Mouse (Mus musculus): ENCODE results near the gene Rnf214. TPM values are rescaled to one million over a fixed set of nuclear protein-coding genes. Genes with fewer than 3 reads are reported as not detected.

The Rnf214 gene
- total and polyA plus RNA-seq, 3 experiments, result 12.5 to 37.1 (median 31.8) TPM

- H3K4me1 ChIP-seq (ENCODE audit: control insufficient read depth, insufficient read depth, low read length), result no peaks in the 10 kb centered on the region
- H3K9ac ChIP-seq (ENCODE audit: low read depth, low read length), result no peak overlapping the region
- H3K27ac ChIP-seq, result no peak overlapping the region
- 91% methylated on average over 3 of the region's 3 CpGs for WGBS
- no peaks in the 10 kb centered on the region for H3K79me2 ChIP-seq (replicated peaks; ENCODE audit: control insufficient read depth, insufficient read depth, low read length)
- H3K4me3 ChIP-seq, result no peak overlapping the region
- H3K36me3 ChIP-seq (ENCODE audit: control insufficient read depth, insufficient read depth, low read length), result no peaks in the 10 kb centered on the region; the same call in 1 of the 2 replicates
- no peak for TF ChIP-seq CTCF (IDR thresholded peaks at IDR 0.05)
- TF ChIP-seq POLR2A (IDR thresholded peaks at IDR 0.05; ENCODE audit: insufficient read depth, low read depth, low read length), result no peak
- no peak for TF ChIP-seq EP300 (IDR thresholded peaks at IDR 0.05; ENCODE audit: insufficient read depth, low read depth, low read length)
- intact Hi-C loops (cut with DNase I), result no loop called here
- no peaks in the 10 kb centered on the region for H3K27me3 ChIP-seq (ENCODE audit: control insufficient read depth, insufficient read depth, low read length)
- no peak for DNase-seq
These were observed 36.4 kb downstream of the Rnf214 start for GRCm38 (mm10) chr9:45870265-45870664.

GRCm38 (mm10) chr9:45869181-45869580, 37.5 kb downstream of the Rnf214 start:
- Histone ChIP-seq H3K27me3 (ENCODE audit: control insufficient read depth, insufficient read depth, low read length) (no peaks in the 10 kb centered on the region), H3K4me3 (no peak overlapping the region), H3K27ac (no peak overlapping the region), H3K4me1 (ENCODE audit: control insufficient read depth, insufficient read depth, low read length) (no peaks in the 10 kb centered on the region), H3K36me3 (ENCODE audit: control insufficient read depth, insufficient read depth, low read length) (no peaks in the 10 kb centered on the region; the same call in 1 of the 2 replicates), H3K79me2 (replicated peaks; ENCODE audit: control insufficient read depth, insufficient read depth, low read length) (no peaks in the 10 kb centered on the region), H3K9ac (ENCODE audit: low read depth, low read length) (no peak overlapping the region)
- no peak for TF ChIP-seq POLR2A (IDR thresholded peaks at IDR 0.05; ENCODE audit: insufficient read depth, low read depth, low read length)
- no peak for TF ChIP-seq EP300 (IDR thresholded peaks at IDR 0.05; ENCODE audit: insufficient read depth, low read depth, low read length)
- no peak for TF ChIP-seq CTCF (IDR thresholded peaks at IDR 0.05)
- intact Hi-C loops (cut with DNase I), result no loop called here
- DNase-seq, result no peak
- WGBS, result 94% methylated on average over 3 of the region's 3 CpGs

- no peaks in the 10 kb centered on the region for H3K4me1 ChIP-seq (ENCODE audit: control insufficient read depth, insufficient read depth, low read length)
- H3K27ac ChIP-seq, result no peak overlapping the region
- no peak for TF ChIP-seq CTCF (IDR thresholded peaks at IDR 0.05)
- TF ChIP-seq EP300 (IDR thresholded peaks at IDR 0.05; ENCODE audit: insufficient read depth, low read depth, low read length), result no peak
- TF ChIP-seq POLR2A (IDR thresholded peaks at IDR 0.05; ENCODE audit: insufficient read depth, low read depth, low read length), result no peak
- no peak for DNase-seq
- no peaks in the 10 kb centered on the region for H3K27me3 ChIP-seq (ENCODE audit: control insufficient read depth, insufficient read depth, low read length)
- H3K4me3 ChIP-seq, result no peak overlapping the region
- H3K36me3 ChIP-seq (ENCODE audit: control insufficient read depth, insufficient read depth, low read length), result no peaks in the 10 kb centered on the region
- intact Hi-C loops (cut with DNase I), result no loop called here
- 89% methylated on average over 7 of the region's 7 CpGs for WGBS
- no peaks in the 10 kb centered on the region for H3K79me2 ChIP-seq (replicated peaks; ENCODE audit: control insufficient read depth, insufficient read depth, low read length)
- no peak overlapping the region for H3K9ac ChIP-seq (ENCODE audit: low read depth, low read length)
These were observed 44.9 kb downstream of the Rnf214 start for GRCm38 (mm10) chr9:45861813-45862212.

- no peaks in the 10 kb centered on the region for H3K36me3 ChIP-seq (ENCODE audit: control insufficient read depth, insufficient read depth, low read length)
- no peak overlapping the region for H3K4me3 ChIP-seq
- no peaks in the 10 kb centered on the region for H3K27me3 ChIP-seq (ENCODE audit: control insufficient read depth, insufficient read depth, low read length)
- H3K4me1 ChIP-seq (ENCODE audit: control insufficient read depth, insufficient read depth, low read length), result no peaks in the 10 kb centered on the region
- H3K9ac ChIP-seq (ENCODE audit: low read depth, low read length), result no peak overlapping the region
- no peaks in the 10 kb centered on the region for H3K79me2 ChIP-seq (replicated peaks; ENCODE audit: control insufficient read depth, insufficient read depth, low read length)
- TF ChIP-seq CTCF (IDR thresholded peaks at IDR 0.05) (no peak), EP300 (IDR thresholded peaks at IDR 0.05; ENCODE audit: insufficient read depth, low read depth, low read length) (no peak), POLR2A (IDR thresholded peaks at IDR 0.05; ENCODE audit: insufficient read depth, low read depth, low read length) (no peak)
- WGBS, result 89% methylated on average over 10 of the region's 10 CpGs
- intact Hi-C loops (cut with DNase I), result no loop called here
- DNase-seq, result no peak
- H3K27ac ChIP-seq, result no peak overlapping the region
These were observed 47.3 kb downstream of the Rnf214 start for GRCm38 (mm10) chr9:45859364-45859763.

GRCm38 (mm10) chr9:45854136-45854535, 52.6 kb downstream of the Rnf214 start:
- intact Hi-C loops (cut with DNase I), result no loop called here
- 86% methylated on average over 1 of the region's 1 CpGs for WGBS
- no peaks in the 10 kb centered on the region for H3K36me3 ChIP-seq (ENCODE audit: control insufficient read depth, insufficient read depth, low read length)

GRCm38 (mm10) chr9:45853695-45854094, 53.0 kb downstream of the Rnf214 start:
- WGBS, result 97% methylated on average over 2 of the region's 2 CpGs
- TF ChIP-seq EP300 (IDR thresholded peaks at IDR 0.05; ENCODE audit: insufficient read depth, low read depth, low read length) (no peak), CTCF (IDR thresholded peaks at IDR 0.05) (no peak), POLR2A (IDR thresholded peaks at IDR 0.05; ENCODE audit: insufficient read depth, low read depth, low read length) (no peak)
- no peaks in the 10 kb centered on the region for H3K79me2 ChIP-seq (replicated peaks; ENCODE audit: control insufficient read depth, insufficient read depth, low read length)
- intact Hi-C loops (cut with DNase I), result no loop called here
- DNase-seq, result no peak
- H3K27me3 ChIP-seq (ENCODE audit: control insufficient read depth, insufficient read depth, low read length), result no peaks in the 10 kb centered on the region
- no peak overlapping the region for H3K27ac ChIP-seq
- no peaks in the 10 kb centered on the region for H3K36me3 ChIP-seq (ENCODE audit: control insufficient read depth, insufficient read depth, low read length)
- no peak overlapping the region for H3K4me3 ChIP-seq
- peaks cover 17% of the 10 kb centered on the region for H3K4me1 ChIP-seq (ENCODE audit: control insufficient read depth, insufficient read depth, low read length)
- H3K9ac ChIP-seq (ENCODE audit: low read depth, low read length), result no peak overlapping the region

More at GRCm38 (mm10) chr9:45854136-45854535, 52.6 kb downstream of the Rnf214 start:
- Histone ChIP-seq H3K79me2 (replicated peaks; ENCODE audit: control insufficient read depth, insufficient read depth, low read length) (no peaks in the 10 kb centered on the region), H3K4me3 (no peak overlapping the region), H3K27me3 (ENCODE audit: control insufficient read depth, insufficient read depth, low read length) (no peaks in the 10 kb centered on the region), H3K9ac (ENCODE audit: low read depth, low read length) (no peak overlapping the region), H3K4me1 (ENCODE audit: control insufficient read depth, insufficient read depth, low read length) (peaks cover 16% of the 10 kb centered on the region), H3K27ac (no peak overlapping the region)
- DNase-seq, result no peak
- TF ChIP-seq POLR2A (IDR thresholded peaks at IDR 0.05; ENCODE audit: insufficient read depth, low read depth, low read length), result no peak
- TF ChIP-seq EP300 (IDR thresholded peaks at IDR 0.05; ENCODE audit: insufficient read depth, low read depth, low read length), result no peak
- TF ChIP-seq CTCF (IDR thresholded peaks at IDR 0.05), result no peak
